Mouse (Mus musculus): ENCODE measurements around the gene Kntc1. TPM values are rescaled to one million over a fixed set of nuclear protein-coding genes. Genes with fewer than 3 reads are reported as not detected.

Kntc1 gene
- total RNA-seq, 2 experiments from 2014 or later: 0.19 to 0.78 TPM

- intact Hi-C loops (cut with DNase I): no loop called here
- no peak for DNase-seq
These were observed 43.6 kb downstream of the Kntc1 start for GRCm38 (mm10) chr5:123793081-123793480.

- intact Hi-C loops (cut with DNase I): no loop called here
- no peak for DNase-seq
These were observed 56.8 kb downstream of the Kntc1 start for GRCm38 (mm10) chr5:123806334-123806733.

- intact Hi-C loops (cut with DNase I): no loop called here
- DNase-seq: no peak
These were observed 59.0 kb downstream of the Kntc1 start for GRCm38 (mm10) chr5:123808541-123808940.

GRCm38 (mm10) chr5:123809156-123809555, 59.6 kb downstream of the Kntc1 start:
- intact Hi-C loops (cut with DNase I): no loop called here
- DNase-seq: no peak

- DNase-seq: no peak
- intact Hi-C loops (cut with DNase I): no loop called here
These were observed 67.4 kb downstream of the Kntc1 start for GRCm38 (mm10) chr5:123816891-123817290.

- intact Hi-C loops (cut with DNase I): no loop called here
- DNase-seq: no peak
These were observed 69.5 kb downstream of the Kntc1 start for GRCm38 (mm10) chr5:123818941-123819577.

GRCm38 (mm10) chr5:123820501-123821263, 71.2 kb downstream of the Kntc1 start:
- intact Hi-C loops (cut with DNase I): loop anchor here (10.0 kb wide), 1 partner anchor 174 kb away; no protein-coding TSS in a partner anchor
- no peak for DNase-seq

GRCm38 (mm10) chr5:123821264-123821571, 71.7 kb downstream of the Kntc1 start:
- no peak for DNase-seq
- intact Hi-C loops (cut with DNase I): loop anchor here (10.0 kb wide), 1 partner anchor 174 kb away; no protein-coding TSS in a partner anchor

GRCm38 (mm10) chr5:123822706-123823105, 73.2 kb downstream of the Kntc1 start:
- intact Hi-C loops (cut with DNase I): loop anchor here (10.0 kb wide), 1 partner anchor 172 kb away; no protein-coding TSS in a partner anchor
- no peak for DNase-seq

GRCm38 (mm10) chr5:123827659-123828091, 78.2 kb downstream of the Kntc1 start:
- intact Hi-C loops (cut with DNase I): loop anchor here (1.0 to 10.0 kb wide), 2 partner anchors 78 to 167 kb away; no protein-coding TSS in a partner anchor
- DNase-seq: peak; percentile 22 to 25

GRCm38 (mm10) chr5:123832309-123832708, 82.8 kb downstream of the Kntc1 start:
- intact Hi-C loops (cut with DNase I): no loop called here
- DNase-seq: no peak

- intact Hi-C loops (cut with DNase I): no loop called here
- DNase-seq: no peak
These were observed 85.3 kb downstream of the Kntc1 start for GRCm38 (mm10) chr5:123834836-123835235.

GRCm38 (mm10) chr5:123837371-123837770, 87.9 kb downstream of the Kntc1 start:
- no peak for DNase-seq
- intact Hi-C loops (cut with DNase I): no loop called here

GRCm38 (mm10) chr5:123842221-123842934, 92.9 kb downstream of the Kntc1 start:
- DNase-seq: no peak
- intact Hi-C loops (cut with DNase I): no loop called here

GRCm38 (mm10) chr5:123842935-123843282, 93.4 kb downstream of the Kntc1 start:
- no peak for DNase-seq
- intact Hi-C loops (cut with DNase I): no loop called here

- DNase-seq: no peak
- intact Hi-C loops (cut with DNase I): no loop called here
These were observed 94.3 kb downstream of the Kntc1 start for GRCm38 (mm10) chr5:123843816-123844215.

GRCm38 (mm10) chr5:123844316-123844715, 94.8 kb downstream of the Kntc1 start:
- intact Hi-C loops (cut with DNase I): no loop called here
- DNase-seq: no peak

- intact Hi-C loops (cut with DNase I): no loop called here
- no peak for DNase-seq
These were observed 101.9 kb downstream of the Kntc1 start for GRCm38 (mm10) chr5:123851398-123851797.

- intact Hi-C loops (cut with DNase I): no loop called here
- no peak for DNase-seq
These were observed 104.5 kb downstream of the Kntc1 start for GRCm38 (mm10) chr5:123853877-123854504.

- intact Hi-C loops (cut with DNase I): no loop called here
- DNase-seq: no peak
These were observed 105.0 kb downstream of the Kntc1 start for GRCm38 (mm10) chr5:123854511-123854910.

GRCm38 (mm10) chr5:123858798-123859197, 109.3 kb downstream of the Kntc1 start:
- no peak for DNase-seq
- intact Hi-C loops (cut with DNase I): no loop called here

Measured in heart, postnatal 36 days (tissue).